Mouse (Mus musculus) CH12.LX (cell line): Measurements from ENCODE around the gene Plekhg3.

Experiments
- BHLHE40 ChIP-seq: IDR thresholded peaks from 2 replicates; pipeline ENCODE4 v1.6.1; 2011; ENCODE audit warnings: mild to moderate bottlenecking, low read depth, low read length, improper control_type of control experiment
- CHD2 ChIP-seq: IDR thresholded peaks from 2 replicates; pipeline ENCODE4 v1.6.1; 2011; ENCODE audit warnings: low read length, improper control_type of control experiment
- CTCF ChIP-seq, 2 experiments: IDR thresholded peaks in 1 of 2; conservative IDR thresholded peaks in 1 of 2; 2 replicates each; pipeline ENCODE4 v1.5.1; 2011 to 2012; ENCODE audit warnings: low read depth in 2 of 2, low read length in 2 of 2, improper control_type of control experiment in 1 of 2, inconsistent platforms in 1 of 2, mild to moderate bottlenecking in 1 of 2, moderate library complexity in 1 of 2
- EP300 ChIP-seq: IDR thresholded peaks from 2 replicates; pipeline ENCODE4 v1.6.1; 2011; ENCODE audit warnings: low read length, improper control_type of control experiment
- KAT2A ChIP-seq: IDR thresholded peaks from 2 replicates; pipeline ENCODE4 v1.6.1; 2012; ENCODE audit warnings: low read length, improper control_type of control experiment, inconsistent platforms; ENCODE audit not compliant: insufficient replicate concordance
- MAX ChIP-seq: IDR thresholded peaks from 2 replicates; pipeline ENCODE4 v1.6.1; 2011; ENCODE audit warnings: low read length, improper control_type of control experiment
- POLR2A ChIP-seq: IDR thresholded peaks from 2 replicates; pipeline ENCODE4 v1.6.1; 2011; ENCODE audit warnings: low read depth, mild to moderate bottlenecking, improper control_type of control experiment, low read length
- POLR2AphosphoS2 ChIP-seq: IDR thresholded peaks from 2 replicates; pipeline ENCODE4 v1.6.1; 2011; ENCODE audit warnings: low read depth, low read length, improper control_type of control experiment
- TCF12 ChIP-seq: IDR thresholded peaks from 2 replicates; pipeline ENCODE4 v1.6.1; 2014; ENCODE audit warnings: low read depth, mild to moderate bottlenecking, inconsistent platforms, low read length, improper control_type of control experiment

DNA sequence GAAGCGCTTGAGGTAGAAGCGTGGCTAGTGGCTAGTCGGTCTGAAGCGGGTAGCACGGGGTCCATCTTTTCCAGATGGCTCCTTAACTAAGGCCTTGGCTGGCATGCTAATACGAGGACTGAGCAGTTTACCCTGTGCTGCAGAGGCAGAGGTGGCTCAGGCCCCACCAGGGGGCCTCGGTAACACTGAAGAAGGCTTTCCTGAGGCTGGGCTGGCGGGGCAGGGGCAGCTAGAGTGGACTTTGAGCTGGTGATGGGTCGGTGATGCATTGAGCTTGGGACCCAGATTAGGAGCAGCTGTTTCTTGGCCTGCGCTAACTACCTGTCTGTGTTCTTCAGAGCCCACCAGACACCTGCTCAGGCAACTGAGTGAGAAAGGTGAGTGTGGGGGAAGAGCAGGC is 40.6 kb downstream of the Plekhg3 start:
- 0 out of 4 replicates have a peak, but pooled peaks of 1 of the 2 experiments have one; percentile 11 for TF ChIP-seq CTCF (conservative IDR thresholded peaks at IDR 0.05 in 1 of 2, IDR thresholded peaks at IDR 0.05 in 1 of 2; ENCODE audit: low read depth in 2 of 2, low read length in 2 of 2)
- no peak for TF ChIP-seq KAT2A
- TF ChIP-seq POLR2A = no peak
- no peak for TF ChIP-seq TCF12
- no peak for TF ChIP-seq EP300
- TF ChIP-seq CHD2 = no peak
- TF ChIP-seq BHLHE40 = no peak
- TF ChIP-seq POLR2AphosphoS2 = no peak
- TF ChIP-seq MAX = no peak
